Mouse (Mus musculus): ENCODE data around the gene Nxnl1. TPM values are rescaled to one million over a fixed set of nuclear protein-coding genes. Genes with fewer than 3 reads are reported as not detected.

Nxnl1 gene
- polyA plus RNA-seq, 1 experiment from 2014 or later = 0.14 TPM

DNA sequence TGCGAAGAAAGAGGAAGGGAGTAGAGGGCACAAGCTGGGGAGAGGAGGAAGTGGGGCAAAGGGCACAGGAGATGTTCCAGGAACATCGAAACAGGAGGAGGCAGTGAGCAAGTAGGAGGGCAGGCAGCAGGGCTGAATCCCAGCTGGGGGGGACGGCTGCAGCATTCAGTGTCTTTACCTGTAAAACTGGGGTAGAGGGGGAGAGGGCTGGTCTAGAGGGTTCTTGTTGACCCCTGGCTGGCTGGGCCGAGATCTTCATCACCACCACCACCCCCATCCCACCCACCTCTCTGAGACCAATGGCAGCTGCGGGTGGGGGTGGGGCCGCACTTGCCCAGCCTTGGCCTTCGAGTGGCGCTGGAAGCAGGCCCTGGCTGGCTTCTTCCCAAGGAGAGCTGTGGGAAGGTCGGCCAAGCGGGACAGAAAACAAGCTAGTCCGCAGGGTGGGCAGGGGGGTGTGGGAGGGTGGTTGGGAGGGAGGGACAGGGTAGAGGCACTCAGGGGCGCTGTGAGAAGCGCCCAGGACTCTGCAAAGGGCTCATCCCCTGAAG is 2.1 kb upstream of the Nxnl1 start, which contains the start of gene Slc27a1:
Gene Slc27a1, plus strand, starts transcription at position 496 of the 551 bp plus-strand sequence.
- no peak within 1 kb of the TSS for H3K27ac ChIP-seq
- H3K36me3 ChIP-seq = no peaks in the 10 kb centered on the region
- H3K9ac ChIP-seq = 0 out of 2 replicates have a peak within 1 kb of the TSS, but pooled peaks have one; percentile 47
- peak within 1 kb of the TSS; percentile 59 for H3K4me3 ChIP-seq (replicated peaks)
- 28% methylated on average over 13 of the region's 13 CpGs for WGBS (ENCODE audit: insufficient replicate concordance)
- no peak for ATAC-seq (ENCODE audit: low read depth)
- peaks cover 47% of the 10 kb centered on the region for H3K27me3 ChIP-seq
- H3K4me1 ChIP-seq (replicated peaks) = peaks cover 26% of the 10 kb centered on the region
- H3K4me2 ChIP-seq = peak within 1 kb of the TSS; percentile 81
- DNase-seq = no peak
- peaks cover 8% of the 10 kb centered on the region; the same call in 1 of the 2 replicates for H3K9me3 ChIP-seq (replicated peaks)

DNA sequence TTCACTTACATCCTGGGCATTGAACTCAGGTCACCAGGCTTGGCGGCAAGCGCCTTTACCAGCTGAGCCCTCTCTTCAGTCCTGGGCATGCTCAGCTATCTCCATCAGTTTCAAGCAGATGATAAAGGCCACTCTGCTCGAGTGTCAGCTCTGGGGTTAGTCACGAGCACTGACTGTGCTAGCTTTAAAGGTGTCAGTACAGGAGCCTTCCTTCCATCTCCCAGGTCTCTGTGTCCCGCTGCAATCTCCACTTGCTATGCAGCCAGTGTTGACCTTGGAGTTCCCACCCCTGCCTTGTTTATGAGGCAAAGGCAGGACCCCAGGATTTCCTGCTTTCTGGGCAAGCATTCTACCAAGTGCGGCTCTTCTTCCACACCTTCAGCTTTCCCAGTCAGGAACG is 1.2 kb upstream of the Nxnl1 start:
- no peak for DNase-seq
- Histone ChIP-seq H3K9ac (no peak overlapping the region), H3K4me3 (replicated peaks) (no peak overlapping the region), H3K4me2 (no peak overlapping the region), H3K9me3 (replicated peaks) (peaks cover 8% of the 10 kb centered on the region; the same call in 1 of the 2 replicates), H3K27ac (no peak overlapping the region), H3K27me3 (peaks cover 56% of the 10 kb centered on the region), H3K4me1 (replicated peaks) (peaks cover 31% of the 10 kb centered on the region), H3K36me3 (no peaks in the 10 kb centered on the region)
- 56% methylated on average over 7 of the region's 7 CpGs for WGBS (ENCODE audit: insufficient replicate concordance)
- no peak for ATAC-seq (ENCODE audit: low read depth)

GRCm38 (mm10) chr8:71563992-71564391 is 2.4 kb downstream of the Nxnl1 start:
- Histone ChIP-seq H3K36me3 (no peaks in the 10 kb centered on the region), H3K9ac (no peak overlapping the region), H3K4me1 (replicated peaks) (peaks cover 42% of the 10 kb centered on the region), H3K4me2 (no peak overlapping the region), H3K4me3 (replicated peaks) (no peak overlapping the region), H3K27me3 (peaks cover 46% of the 10 kb centered on the region), H3K9me3 (replicated peaks) (peaks cover 8% of the 10 kb centered on the region; the same call in 1 of the 2 replicates), H3K27ac (no peak overlapping the region)
- WGBS (ENCODE audit: insufficient replicate concordance) = 74% methylated on average over 4 of the region's 4 CpGs
- DNase-seq (no peak), ATAC-seq (ENCODE audit: low read depth) (no peak)

- Histone ChIP-seq H3K4me2 (peak overlapping the region; percentile 60), H3K4me3 (replicated peaks) (peak overlapping the region; percentile 25; the same call in 1 of the 2 replicates), H3K27ac (no peak overlapping the region), H3K9ac (0 out of 2 replicates have a peak overlapping the region, but pooled peaks have one; percentile 33), H3K36me3 (no peaks in the 10 kb centered on the region), H3K9me3 (replicated peaks) (peaks cover 8% of the 10 kb centered on the region; the same call in 1 of the 2 replicates), H3K4me1 (replicated peaks) (peaks cover 48% of the 10 kb centered on the region), H3K27me3 (peaks cover 46% of the 10 kb centered on the region)
- peak; percentile 54 for DNase-seq
- ATAC-seq (ENCODE audit: low read depth) = no peak
- 1% methylated on average over 33 of the region's 33 CpGs for WGBS (ENCODE audit: insufficient replicate concordance)
These were observed 3.6 kb downstream of the Nxnl1 start for GRCm38 (mm10) chr8:71562751-71563150.

- Histone ChIP-seq H3K4me3 (replicated peaks) (no peak overlapping the region), H3K4me1 (replicated peaks) (peaks cover 48% of the 10 kb centered on the region), H3K36me3 (no peaks in the 10 kb centered on the region), H3K27ac (no peak overlapping the region), H3K27me3 (peaks cover 54% of the 10 kb centered on the region), H3K9ac (no peak overlapping the region), H3K9me3 (replicated peaks) (peaks cover 8% of the 10 kb centered on the region; the same call in 1 of the 2 replicates), H3K4me2 (no peak overlapping the region; the same call in 1 of the 2 replicates)
- WGBS (ENCODE audit: insufficient replicate concordance) = 4% methylated on average over 15 of the region's 15 CpGs
- DNase-seq = no peak
- ATAC-seq (ENCODE audit: low read depth) = no peak
These were observed 5.0 kb downstream of the Nxnl1 start for GRCm38 (mm10) chr8:71561401-71561800.

GRCm38 (mm10) chr8:71560765-71561164 is 5.6 kb downstream of the Nxnl1 start:
- H3K27ac ChIP-seq = no peak overlapping the region

DNA sequence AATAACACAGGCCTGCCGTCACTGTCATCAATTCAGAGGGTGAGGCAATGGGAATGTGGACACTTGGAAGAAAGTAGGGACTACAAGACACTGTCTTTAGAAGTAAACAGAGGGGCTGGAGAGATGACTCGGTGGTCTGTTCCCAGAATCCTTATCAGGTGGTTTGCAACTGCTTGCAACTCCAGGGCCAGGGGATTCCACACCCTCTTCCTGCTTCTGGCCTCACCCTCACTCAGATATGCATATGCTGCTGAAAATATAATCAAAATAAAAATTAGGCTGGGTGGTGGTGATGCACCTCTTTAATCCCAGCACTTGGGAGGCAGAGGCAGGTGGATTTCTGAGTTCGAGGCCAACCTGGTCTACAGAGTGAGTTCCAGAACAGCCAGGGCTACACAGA is 6.3 kb downstream of the Nxnl1 start:
- no peak for DNase-seq
- peaks cover 8% of the 10 kb centered on the region; the same call in 1 of the 2 replicates for H3K9me3 ChIP-seq (replicated peaks)
- 0 out of 2 replicates have a peak overlapping the region, but pooled peaks have one; percentile 66 for H3K4me3 ChIP-seq (replicated peaks)
- H3K9ac ChIP-seq = peak overlapping the region; percentile 60; the same call in 1 of the 2 replicates
- H3K4me2 ChIP-seq = peak overlapping the region; percentile 96
- H3K27me3 ChIP-seq = peaks cover 54% of the 10 kb centered on the region
- H3K27ac ChIP-seq = peak overlapping the region; percentile 62
- no peaks in the 10 kb centered on the region for H3K36me3 ChIP-seq
- WGBS (ENCODE audit: insufficient replicate concordance) = 28% methylated on average over 3 of the region's 3 CpGs
- ATAC-seq (ENCODE audit: low read depth) = peak; percentile 52
- peaks cover 52% of the 10 kb centered on the region for H3K4me1 ChIP-seq (replicated peaks)

More at GRCm38 (mm10) chr8:71560765-71561164, 5.6 kb downstream of the Nxnl1 start:
- Histone ChIP-seq H3K4me1 (replicated peaks) (peaks cover 48% of the 10 kb centered on the region), H3K4me3 (replicated peaks) (no peak overlapping the region), H3K4me2 (no peak overlapping the region), H3K9me3 (replicated peaks) (peaks cover 8% of the 10 kb centered on the region; the same call in 1 of the 2 replicates), H3K27me3 (peaks cover 54% of the 10 kb centered on the region), H3K36me3 (no peaks in the 10 kb centered on the region), H3K9ac (no peak overlapping the region)
- DNase-seq (no peak), ATAC-seq (ENCODE audit: low read depth) (no peak)
- 85% methylated on average over 5 of the region's 5 CpGs for WGBS (ENCODE audit: insufficient replicate concordance)

- peak overlapping the region; percentile 96 for H3K4me2 ChIP-seq
- DNase-seq (peak; percentile 77), ATAC-seq (ENCODE audit: low read depth) (peak; percentile 73)
- H3K27ac ChIP-seq = peak overlapping the region; percentile 62
- peaks cover 54% of the 10 kb centered on the region for H3K27me3 ChIP-seq
- peaks cover 62% of the 10 kb centered on the region for H3K4me1 ChIP-seq (replicated peaks)
- 2% methylated on average over 24 of the region's 24 CpGs for WGBS (ENCODE audit: insufficient replicate concordance)
- H3K9me3 ChIP-seq (replicated peaks) = peaks cover 4% of the 10 kb centered on the region; the same call in 1 of the 2 replicates
- peak overlapping the region; percentile 69 for H3K9ac ChIP-seq
- H3K4me3 ChIP-seq (replicated peaks) = peak overlapping the region; percentile 66
- no peaks in the 10 kb centered on the region for H3K36me3 ChIP-seq
These were observed 7.3 kb downstream of the Nxnl1 start for GRCm38 (mm10) chr8:71558958-71559690.

- Histone ChIP-seq H3K4me1 (replicated peaks) (peaks cover 67% of the 10 kb centered on the region), H3K4me2 (peak within 1 kb of the TSS; percentile 96), H3K27me3 (peaks cover 50% of the 10 kb centered on the region), H3K27ac (peak within 1 kb of the TSS; percentile 62), H3K9ac (peak within 1 kb of the TSS; percentile 69), H3K4me3 (replicated peaks) (peak within 1 kb of the TSS; percentile 66), H3K36me3 (no peaks in the 10 kb centered on the region), H3K9me3 (replicated peaks) (no peaks in the 10 kb centered on the region)
- ATAC-seq (ENCODE audit: low read depth) (peak; percentile 8), DNase-seq (no peak)
- WGBS (ENCODE audit: insufficient replicate concordance) = 6% methylated on average over 69 of the region's 70 CpGs
These were observed 8.1 kb downstream of the Nxnl1 start, which contains the start of gene Tmem221 for GRCm38 (mm10) chr8:71558071-71558957. Gene Tmem221, minus strand, starts transcription at chr8:71558871.

DNA sequence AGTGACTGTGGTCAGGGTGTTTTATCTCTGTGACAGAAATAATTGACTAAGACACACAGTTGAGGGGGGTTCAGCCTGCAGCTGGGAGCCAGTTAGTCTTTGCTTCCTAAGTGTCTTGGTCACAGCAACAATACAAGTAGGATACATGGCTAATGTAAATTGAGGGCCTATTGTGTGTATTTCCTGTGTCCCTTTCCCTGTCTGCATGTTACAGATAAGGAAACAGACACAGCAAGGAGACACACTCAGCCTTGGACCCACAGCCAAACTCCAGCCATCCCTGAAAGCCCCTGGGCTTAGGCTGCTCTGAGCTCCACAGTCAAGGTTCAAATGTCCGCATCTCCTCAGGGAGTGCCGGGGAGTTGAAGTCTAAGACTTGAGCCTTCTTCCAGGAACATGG is 11.8 kb downstream of the Nxnl1 start:
- Histone ChIP-seq H3K27ac (peak overlapping the region; percentile 34; the same call in 1 of the 2 replicates), H3K27me3 (peaks cover 32% of the 10 kb centered on the region), H3K4me1 (replicated peaks) (peaks cover 35% of the 10 kb centered on the region), H3K4me2 (no peak overlapping the region), H3K36me3 (no peaks in the 10 kb centered on the region), H3K9ac (no peak overlapping the region; the same call in 1 of the 2 replicates), H3K4me3 (replicated peaks) (no peak overlapping the region), H3K9me3 (replicated peaks) (no peaks in the 10 kb centered on the region)
- ATAC-seq (ENCODE audit: low read depth) (no peak), DNase-seq (no peak)
- 65% methylated on average over 2 of the region's 2 CpGs for WGBS (ENCODE audit: insufficient replicate concordance)
